Mouse (Mus musculus) E14TG2a.4 (cell line): ENCODE results near the gene Tmem181a.
"Not testable (repeated sequence)": the region's sequence is repeated elsewhere in the genome, so short reads cannot be mapped to it uniquely, and the experiment has no call there.

Experiments
- CTCF ChIP-seq: conservative IDR thresholded peaks from 2 replicates; pipeline ENCODE4 v1.5.1; 2014; ENCODE audit warnings: low read length
- NANOG ChIP-seq: IDR thresholded peaks from 2 replicates; pipeline ENCODE4 v1.6.1; 2014; ENCODE audit warnings: borderline replicate concordance, low read length, mixed read lengths
- POU5F1 ChIP-seq: IDR thresholded peaks from 2 replicates; pipeline ENCODE4 v1.6.1; 2014; ENCODE audit warnings: low read length, borderline replicate concordance

- TF ChIP-seq CTCF, NANOG, POU5F1: not testable (repeated sequence)
Measured at GRCm38 (mm10) chr17:6311716-6312115, 55.1 kb downstream of the Tmem181a start.
